Comparison of ENCODE assay signal across 16 mouse cellular contexts in genomic region chr15:7961489-7961888, GRCm38 (mm10).
"Had no signal": no experiment of that assay in that cellular context is flagged by ENCODE, and none has a peak within 500 bp of the region (broad histone marks: within the 10 kb centered on the region; RNA-seq: fewer than 3 reads in every experiment).

No protein-coding gene starts in this region.

- H3K36me3 ChIP-seq: limb, embryonic 13.5 days; midbrain, embryonic 10.5 days had no signal

- H3K27me3 ChIP-seq: limb, embryonic 13.5 days had no signal

- H3K9ac ChIP-seq: limb, embryonic 13.5 days; liver, embryonic 14.5 days had no signal

- H3K4me2 ChIP-seq: limb, embryonic 13.5 days had no signal

- H3K9me3 ChIP-seq: limb, embryonic 13.5 days; midbrain, embryonic 10.5 days had no signal

- H3K4me3 ChIP-seq: layer of hippocampus, adult 2 months; limb, embryonic 13.5 days; midbrain, embryonic 10.5 days; myocyte had no signal

- H3K27ac ChIP-seq: layer of hippocampus, adult 2 months; limb, embryonic 13.5 days; liver, embryonic 14.5 days; midbrain, embryonic 10.5 days had no signal

- DNase-seq: kidney, adult 18-20 months; kidney, postnatal 10 days; kidney, postnatal 4 days; left cerebral cortex, postnatal 4 days; lung, adult 2 months; lung, postnatal 10 days; lung, postnatal 4 days; retina, postnatal 1 day; right cerebral cortex, postnatal 4 days; spleen, adult 18-20 months; thymus, adult 18-20 months had no signal

- H3K4me1 ChIP-seq: limb, embryonic 13.5 days; midbrain, embryonic 10.5 days had no signal
